Mouse (Mus musculus) c-Kit-positive CD71-positive TER-119-negative erythroid progenitor cells, embryonic 14.5 days (primary cell): ENCODE data around the gene Exoc8.

Source experiments
- DNase-seq: peaks from one replicate; pipeline ENCODE4 v3.0.0-alpha.2; 2013; ENCODE audit warnings: low read depth

The Exoc8 gene

DNA sequence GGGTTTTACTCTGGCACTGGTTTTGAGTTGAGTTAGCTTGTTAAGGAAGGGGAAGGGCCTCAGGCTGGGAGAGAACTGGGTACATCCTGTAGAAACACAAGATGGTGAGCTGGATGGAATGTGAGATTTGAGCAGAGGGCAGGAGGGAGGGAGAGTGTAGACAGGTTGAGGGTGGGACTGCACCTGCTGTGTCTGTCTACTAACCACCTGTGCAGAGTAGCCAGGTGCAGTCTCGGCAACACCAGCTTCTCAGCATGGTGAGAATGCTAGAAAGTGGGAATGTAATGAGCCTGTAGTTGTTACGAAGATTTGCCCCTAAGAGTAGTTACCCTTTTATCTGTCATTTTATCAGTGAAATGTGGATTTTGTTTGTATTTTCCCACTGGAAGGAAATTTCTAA, 8.0 kb upstream of the Exoc8 start:
- DNase-seq, result no peak

DNA sequence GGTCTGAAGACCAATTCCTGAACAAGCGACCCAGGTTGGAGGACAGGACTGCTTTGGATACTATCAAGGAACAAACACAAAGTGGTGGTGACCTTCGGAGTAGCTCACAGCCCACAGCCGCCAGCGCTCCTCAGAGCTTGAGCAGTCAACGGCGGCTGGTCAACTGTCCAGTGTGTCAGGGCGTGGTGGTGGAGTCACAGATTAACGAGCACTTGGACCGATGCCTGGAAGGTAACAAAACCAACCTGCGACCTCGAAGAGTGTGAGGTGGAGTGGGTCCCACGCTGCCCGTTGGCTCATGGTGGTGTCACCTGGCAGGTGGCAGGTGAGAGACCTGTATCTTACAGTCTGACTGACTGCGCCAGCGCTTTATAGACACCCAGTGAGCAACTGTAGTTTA, 5.7 kb upstream of the Exoc8 start:
- no peak for DNase-seq

DNA sequence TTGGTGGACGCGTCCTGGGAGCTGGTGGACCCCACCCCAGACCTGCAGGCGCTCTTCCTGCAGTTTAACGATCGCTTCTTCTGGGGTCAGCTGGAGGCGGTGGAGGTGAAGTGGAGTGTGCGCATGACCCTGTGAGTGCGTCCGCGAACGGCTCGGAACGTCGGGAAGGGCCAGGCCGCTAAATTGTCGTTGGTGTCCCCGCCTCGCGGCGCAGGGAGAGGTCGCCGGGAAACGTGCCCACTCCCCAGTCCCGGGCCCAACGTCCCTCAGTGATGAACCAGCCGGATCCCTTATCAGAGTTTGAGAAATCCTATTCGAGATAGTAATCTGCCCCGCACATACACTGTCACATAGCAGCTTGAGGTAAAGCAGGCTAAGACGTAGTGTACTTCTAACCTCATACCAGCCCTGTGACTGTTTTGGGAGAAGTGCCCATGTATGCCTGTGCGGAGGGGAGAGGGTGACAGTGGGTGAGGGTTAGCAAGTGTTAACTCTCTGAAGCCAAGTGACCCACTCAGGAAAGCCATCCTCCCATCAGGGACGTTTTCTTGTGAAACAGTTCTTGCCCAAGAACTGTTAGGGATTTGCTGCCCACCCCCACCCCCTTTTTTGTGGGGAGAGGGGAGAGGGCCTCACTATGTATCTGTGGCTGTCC, 873 bp upstream of the Exoc8 start:
- DNase-seq, result no peak

DNA sequence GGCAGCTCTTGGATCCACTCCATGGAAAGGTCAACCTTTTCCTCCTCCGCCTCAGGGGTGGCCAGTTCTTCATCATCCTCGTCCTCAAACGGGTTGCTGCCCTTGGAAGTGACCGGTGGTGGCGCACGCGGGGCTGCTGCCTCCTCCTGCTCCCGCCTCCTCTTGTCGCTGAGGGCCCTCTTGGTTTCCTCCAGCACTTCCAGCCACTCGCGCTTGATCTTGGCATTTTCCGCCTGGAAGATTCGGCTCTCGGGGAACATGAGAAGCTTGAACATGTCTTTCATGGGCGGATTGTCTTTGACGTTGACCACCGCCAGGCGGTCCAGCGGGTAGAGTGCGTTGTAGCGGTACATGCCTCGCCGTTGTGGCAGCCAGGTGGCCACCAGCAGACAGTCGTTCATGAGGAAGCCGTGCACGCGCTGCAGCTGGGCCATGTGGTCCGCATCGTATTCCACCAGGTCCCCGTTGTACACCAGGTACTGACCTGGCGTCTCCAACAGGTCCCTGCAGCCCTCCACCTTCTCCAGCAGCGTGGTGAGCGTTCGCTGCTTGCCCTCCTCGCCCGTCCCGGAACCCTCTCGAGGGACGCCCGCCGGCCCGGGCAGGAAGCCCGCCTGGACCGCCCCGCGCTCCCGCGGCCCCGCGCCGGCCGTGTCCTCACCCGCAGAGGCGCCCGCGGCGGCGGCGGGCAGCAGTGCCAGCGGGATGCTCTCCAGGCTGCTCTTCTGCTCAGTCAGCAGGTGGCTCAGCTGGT, 696 bp downstream of the Exoc8 start:
- peak; percentile 44 for DNase-seq

DNA sequence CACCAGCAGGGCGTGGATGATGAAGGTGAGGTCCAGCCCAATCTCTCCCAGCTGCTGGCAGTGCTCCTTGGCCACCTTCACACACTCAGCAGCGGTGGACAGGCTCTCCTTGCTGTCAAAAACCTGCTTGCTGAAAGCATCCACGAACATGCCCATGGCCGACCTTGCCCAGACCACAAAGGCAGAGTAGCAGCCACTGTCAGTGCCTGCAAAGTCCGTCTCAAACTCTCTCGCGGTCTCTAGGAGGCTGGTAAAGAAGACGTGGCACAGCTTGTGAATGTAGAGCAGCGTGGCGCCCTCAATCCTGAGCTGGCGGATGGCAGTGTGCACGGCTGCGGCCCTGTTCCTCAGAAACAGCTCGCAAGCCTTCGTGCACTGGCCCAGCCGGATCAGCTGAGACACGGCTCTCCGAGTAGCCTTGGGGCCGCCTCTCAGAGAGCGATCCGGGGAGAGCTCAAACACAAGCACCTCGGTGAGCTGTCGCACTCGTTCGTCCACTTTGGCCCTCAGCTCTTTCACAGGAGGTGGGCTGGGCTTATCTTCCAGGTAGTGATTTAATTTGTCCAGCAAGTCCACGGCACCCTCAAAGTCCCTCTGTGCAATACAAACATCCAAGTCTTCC, 1.4 kb downstream of the Exoc8 start:
- no peak for DNase-seq

DNA sequence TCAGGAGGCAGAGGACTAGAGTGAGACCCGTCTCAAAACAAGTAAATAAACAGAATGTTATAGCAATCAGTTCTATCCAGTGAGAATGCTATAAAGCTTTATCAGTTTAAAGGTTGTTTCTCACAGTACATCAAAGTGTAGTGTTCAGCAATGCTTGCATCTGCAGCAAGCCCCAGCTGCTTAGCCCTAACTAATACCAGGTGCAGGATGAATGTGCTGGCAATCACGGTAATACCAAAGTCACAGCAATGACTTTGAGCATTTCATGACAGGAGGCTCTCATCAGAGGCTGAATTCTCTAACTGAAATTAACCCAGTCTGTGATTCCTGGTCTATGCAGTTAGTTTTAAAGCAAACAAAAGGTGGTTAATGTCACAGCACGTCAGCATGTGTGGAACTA, 4.9 kb downstream of the Exoc8 start:
- no peak for DNase-seq

DNA sequence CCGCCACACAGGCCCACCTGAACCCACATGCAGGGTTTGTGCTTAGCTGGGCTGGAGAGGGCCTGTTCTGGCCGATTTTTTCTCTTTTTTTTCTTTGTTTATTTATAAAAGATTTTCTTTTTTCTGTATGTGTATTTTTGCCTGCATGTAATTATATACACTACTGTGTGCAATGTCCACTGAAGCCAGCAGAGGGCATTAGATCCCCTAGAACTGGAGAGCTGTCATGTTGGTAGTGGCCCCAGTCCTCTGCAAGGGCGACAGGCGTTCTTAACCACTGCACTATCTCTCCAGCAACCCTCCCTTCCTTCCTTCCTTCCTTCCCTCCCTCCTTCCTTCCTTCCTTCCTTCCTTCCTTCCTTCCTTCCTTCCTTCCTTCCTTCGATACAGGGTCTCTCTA, 9.1 kb downstream of the Exoc8 start:
- DNase-seq, result no peak

DNA sequence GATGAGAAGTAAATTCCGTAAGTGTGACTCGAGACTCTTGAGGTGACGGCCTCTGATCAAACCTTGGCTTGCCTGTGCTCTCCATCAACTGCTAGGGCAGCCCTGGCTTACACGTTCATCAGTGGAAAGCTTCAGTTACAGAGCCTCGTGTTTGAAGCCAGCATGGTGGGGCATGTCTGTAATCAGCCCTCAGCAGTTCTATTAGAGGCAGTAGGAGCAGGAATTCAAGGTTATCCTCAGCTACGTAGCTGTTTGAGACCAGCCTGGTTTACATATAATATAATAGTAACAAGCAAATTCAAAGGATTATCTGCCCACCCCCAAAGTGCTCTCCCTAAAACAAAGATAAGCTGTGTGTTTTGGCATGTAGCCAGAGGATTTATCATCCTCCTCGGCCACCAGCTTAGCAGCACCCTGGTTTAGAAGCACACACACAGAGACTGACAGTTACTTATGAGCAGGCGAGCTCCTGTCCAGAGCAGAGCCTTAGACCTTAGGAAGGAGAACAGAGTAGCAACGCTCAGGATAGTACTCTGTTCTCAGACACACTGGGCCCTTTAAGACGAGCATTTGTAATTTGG, 18.5 kb downstream of the Exoc8 start:
- DNase-seq, result no peak

DNA sequence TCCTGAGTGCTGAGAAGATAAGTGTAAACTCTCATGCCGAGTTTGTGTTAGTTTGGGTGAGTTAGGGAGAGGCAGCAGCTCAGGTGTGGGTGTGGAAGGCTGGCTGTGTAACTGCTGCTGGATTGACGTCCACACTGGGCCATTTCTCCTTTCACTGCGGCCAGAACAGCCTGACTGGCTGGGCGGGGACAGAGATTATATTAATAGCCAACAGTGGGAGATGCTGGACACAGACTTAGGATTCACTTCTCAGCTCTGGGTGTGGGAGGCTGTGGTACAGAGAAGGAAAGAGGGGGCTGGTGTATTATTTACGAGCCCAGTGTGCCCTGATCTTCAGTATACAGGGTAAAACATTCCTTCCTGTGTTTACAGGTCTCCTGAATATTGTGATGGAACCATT, 19.4 kb downstream of the Exoc8 start:
- DNase-seq, result no peak

DNA sequence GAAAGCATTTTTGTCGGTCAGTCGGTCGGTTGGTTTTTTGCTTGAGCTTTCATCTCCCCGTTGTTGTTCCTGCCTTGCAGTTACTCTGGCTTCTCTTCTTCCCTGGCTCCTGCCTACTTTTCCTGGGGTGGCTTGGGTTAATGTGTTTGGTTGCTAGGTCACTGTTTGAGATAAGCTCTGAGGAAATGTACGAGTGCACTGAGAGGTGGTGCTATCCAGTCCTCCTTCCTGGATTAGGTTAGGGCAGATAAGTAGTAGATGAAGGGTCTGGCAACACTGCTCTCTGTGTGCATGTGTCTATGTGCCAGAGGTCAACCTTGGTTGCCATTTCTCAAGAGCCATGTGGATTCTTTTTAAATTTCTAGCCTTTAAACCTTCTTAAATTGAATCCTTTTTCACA, 24.8 kb downstream of the Exoc8 start:
- no peak for DNase-seq

DNA sequence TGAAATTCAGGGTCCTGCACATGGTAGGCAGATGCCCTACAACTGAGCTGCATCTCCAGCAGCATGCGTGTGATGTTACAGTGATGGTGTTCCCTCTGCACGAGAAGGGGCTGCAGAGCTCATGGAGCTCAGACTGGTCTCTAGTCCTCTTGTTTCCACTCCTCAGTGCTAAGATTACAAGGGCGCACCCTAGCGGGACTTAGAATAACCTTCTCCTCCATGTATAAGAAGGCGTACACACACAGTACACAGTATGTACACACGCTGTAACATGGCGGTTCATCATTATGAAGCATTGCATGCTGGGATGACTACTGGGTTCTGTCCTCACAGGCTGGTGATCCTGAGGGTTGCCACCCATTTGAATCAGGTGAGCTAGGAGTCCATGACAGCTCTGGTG, 25.4 kb downstream of the Exoc8 start:
- DNase-seq, result no peak

DNA sequence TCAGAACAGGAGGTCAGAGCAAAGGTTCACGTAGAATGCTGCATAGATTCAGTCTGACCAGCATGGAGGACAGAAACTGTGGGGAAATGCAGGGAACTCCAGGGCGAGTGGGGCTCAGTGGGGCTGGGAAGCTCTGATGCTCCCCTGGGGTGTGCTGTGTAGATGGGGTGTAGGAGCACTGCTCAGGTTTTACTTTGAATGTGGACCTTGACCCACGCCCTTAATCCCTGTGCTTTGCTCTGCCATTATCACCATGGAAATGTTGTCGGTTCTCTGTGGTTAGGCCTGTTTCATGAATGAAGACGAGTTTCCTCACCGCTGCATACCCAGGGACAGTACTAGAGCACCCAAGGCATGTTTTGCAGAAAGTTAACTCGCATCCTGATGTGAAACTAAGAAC, 26.0 kb downstream of the Exoc8 start:
- no peak for DNase-seq

DNA sequence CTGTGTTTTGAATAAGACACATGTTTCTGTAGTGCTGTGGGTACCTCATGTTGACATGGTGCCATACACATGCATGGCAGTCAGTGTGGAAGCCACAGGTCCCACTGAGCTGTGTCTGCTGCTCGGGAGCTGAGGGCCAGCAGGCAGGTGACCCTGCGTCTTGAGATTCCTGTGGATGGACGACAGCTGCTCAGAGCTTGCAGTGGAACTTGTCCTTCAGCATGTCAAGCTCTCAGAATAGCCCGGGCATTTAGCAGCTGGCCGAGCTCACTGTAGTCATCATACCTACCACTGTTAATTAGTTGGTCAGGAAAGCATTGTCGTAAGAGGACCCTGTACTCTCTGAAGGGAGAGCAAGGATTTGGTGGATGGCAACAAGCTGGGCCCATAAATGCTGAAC, 27.8 kb downstream of the Exoc8 start:
- DNase-seq, result no peak

DNA sequence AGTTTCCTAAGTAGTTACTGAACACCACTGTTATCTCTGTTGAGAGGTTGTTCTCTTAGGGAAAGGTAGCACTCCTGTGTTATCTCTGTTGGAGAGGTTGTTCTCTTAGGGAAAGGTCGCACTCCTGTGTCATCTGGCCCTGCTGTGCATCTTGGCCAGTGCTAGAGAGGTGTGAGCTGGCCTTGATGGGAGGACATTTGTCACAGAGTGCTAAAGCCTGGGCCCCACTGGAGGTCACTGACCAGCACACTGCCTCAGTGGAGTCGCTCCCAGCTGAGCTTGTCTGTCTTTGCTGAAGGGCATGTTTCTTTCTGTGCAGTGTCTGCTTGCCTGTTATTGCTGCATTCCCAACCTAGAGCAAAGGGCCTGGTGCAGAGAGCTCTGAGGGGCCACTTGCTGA, 30.4 kb downstream of the Exoc8 start:
- no peak for DNase-seq

DNA sequence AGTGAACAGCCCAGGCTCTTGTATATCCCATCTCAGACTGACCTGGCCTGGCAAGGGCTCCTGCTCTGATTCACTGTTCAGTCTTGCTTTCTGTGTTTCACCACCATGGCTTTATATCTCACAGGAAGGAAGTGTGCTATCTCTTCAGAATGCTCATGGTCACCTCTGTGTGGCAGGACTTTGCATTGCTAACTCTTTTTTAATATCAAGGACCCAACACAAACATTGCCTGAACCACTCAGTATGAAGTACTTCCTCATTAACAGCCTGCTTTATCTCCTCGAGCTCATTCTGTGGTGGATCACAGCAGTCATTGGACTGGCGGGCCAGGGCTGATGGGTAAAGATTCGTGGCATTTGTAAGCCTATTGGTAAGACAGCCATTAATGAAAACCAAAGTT, 30.8 kb downstream of the Exoc8 start:
- DNase-seq, result no peak

DNA sequence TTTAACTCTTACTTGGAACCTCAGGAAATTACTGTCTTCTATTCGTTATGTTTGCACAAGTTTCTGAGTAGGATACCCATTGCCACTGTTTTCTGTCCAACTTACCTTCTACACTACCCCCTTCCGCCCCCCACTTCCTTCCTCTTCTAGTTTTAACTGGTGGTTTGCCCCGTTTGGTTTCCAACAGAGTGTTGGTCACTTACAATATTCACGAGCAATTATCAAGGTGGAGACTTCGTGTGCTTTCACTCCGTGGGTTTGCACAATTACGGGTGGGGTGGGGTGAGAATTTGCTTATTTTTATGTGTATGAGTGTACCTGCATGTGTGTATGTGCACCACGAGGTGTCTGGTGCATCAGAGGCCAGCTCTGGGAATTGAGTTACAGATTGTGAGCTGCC, 33.8 kb downstream of the Exoc8 start:
- DNase-seq, result peak; percentile 25

DNA sequence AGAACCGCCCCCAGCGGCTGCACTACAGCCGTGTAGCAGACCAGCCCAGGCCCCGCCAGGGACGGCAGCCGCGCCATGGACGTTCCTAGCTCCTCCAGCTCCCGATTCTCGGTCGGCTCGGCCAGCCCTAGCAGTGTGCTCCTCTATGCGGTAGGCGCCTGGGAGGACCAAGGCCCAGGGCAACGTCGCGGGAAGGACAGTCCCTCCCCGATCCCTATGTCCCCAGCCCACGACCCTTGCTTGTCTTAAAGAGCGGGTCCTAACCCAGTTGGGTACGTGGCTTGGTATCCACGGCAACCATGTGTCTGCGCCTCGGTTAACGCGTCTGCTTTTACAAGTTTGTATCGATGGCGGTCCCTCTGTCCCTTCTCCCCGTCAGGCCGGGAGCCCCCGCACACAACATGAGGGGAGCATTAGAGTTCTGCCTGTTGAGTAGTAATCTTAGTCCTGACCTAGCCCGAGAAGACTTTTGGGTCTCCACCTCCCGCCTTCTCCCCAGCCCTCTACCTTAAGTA, 34.3 kb downstream of the Exoc8 start:
- no peak for DNase-seq

DNA sequence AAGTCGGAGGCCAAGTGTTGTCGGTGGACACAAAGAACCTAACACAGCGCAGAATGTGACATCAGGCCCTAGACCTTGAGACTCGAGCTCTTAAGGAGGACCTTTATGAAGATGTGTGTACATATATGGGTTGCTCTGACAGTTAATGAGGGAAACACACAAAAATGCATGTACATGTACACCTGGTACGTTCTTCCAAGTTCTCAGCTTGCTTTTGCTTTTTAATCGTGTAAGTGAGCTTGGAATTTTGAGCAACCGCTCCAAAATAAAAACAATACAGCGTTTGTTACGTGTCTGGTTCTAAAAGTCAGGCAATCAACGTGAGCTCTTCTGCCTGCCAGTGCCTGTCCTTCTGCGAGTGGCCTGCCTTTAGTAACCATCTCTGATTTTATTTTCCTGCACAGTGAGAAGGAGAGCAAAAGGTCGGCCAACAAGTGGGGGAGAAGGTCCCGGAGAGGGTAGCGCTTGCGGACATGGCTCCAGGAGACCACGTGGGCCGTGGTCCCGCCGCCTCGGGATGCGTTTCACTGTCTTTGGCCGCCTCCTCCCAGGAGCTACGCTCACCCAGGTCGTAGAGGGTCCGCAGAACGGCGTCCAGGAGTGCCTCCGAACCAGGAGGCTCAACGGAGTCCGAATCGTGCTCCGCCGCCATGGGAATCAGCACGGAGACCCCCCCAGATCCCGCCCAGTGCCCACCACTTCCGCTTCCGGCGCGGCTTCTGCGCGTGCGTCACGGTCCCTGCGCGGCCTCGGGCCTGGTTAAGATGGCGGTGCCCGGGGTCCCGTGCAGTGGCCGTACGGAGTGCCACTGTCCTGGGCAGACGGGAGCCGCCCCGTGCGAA, 35.0 kb downstream of the Exoc8 start, which contains the start of the genes Gnpat and 2810004N23Rik:
TSS of gene Gnpat (plus strand) at position 713 of the 842 bp plus-strand sequence.
TSS of gene 2810004N23Rik (minus strand) at position 800 of the 842 bp plus-strand sequence.
- peak; percentile 77 for DNase-seq

DNA sequence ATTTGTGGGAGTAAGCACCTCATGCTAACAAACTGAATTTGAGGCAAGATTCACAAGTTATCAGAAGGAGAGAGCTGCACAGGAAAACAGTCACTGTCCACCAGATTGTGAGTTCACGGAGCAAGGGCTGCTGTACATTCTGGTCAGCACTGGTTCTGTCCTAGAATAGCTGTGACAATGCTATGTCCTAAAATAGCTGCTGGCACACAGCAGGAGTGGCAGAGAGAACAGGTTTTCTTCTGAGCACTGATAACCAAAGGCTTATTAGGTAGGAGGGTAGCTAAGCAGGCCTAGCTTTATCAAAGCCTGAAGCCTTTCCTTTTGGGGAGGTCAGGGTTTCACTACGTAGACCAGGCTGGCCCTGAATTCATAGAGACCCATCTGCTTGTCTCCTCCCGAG, 37.3 kb downstream of the Exoc8 start:
- no peak for DNase-seq

DNA sequence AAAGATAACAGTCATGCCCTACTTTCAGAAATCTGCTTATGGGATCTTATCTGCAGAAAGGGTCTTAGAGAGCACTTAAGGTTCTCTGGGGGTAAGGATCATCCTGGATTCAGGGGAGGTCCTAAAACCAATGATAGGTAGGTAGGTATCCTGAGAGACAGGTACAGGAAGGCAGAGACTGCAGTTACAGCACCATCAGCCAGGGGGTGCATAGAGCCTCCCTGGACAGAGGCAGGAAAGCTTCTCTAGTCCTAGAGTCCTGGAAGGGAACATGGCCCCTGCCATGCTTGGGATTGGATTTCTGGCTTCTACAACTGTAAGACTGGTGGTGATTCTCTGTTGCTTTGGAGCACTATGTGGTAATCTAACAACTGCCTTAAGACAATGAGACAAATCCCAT, 38.0 kb downstream of the Exoc8 start:
- peak; percentile 34 for DNase-seq

DNA sequence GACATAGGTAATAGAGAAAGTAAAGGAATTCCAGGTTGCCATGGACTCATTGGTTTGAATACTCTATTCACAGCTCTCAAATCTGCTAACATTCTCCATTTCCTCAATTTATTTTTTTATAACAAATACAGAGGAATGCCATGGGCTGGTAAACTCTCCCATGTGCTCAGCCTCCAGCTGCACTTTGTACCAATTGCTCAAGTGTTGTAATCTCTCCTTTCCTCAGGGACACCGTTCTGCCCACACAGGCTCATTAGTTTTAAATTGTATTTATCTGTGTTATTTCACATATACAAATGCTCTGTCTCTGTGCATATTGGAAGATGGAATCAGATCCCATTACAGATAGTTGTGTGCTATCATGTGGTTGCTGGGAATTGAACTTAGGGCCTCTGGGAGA, 44.0 kb downstream of the Exoc8 start:
- DNase-seq, result no peak

DNA sequence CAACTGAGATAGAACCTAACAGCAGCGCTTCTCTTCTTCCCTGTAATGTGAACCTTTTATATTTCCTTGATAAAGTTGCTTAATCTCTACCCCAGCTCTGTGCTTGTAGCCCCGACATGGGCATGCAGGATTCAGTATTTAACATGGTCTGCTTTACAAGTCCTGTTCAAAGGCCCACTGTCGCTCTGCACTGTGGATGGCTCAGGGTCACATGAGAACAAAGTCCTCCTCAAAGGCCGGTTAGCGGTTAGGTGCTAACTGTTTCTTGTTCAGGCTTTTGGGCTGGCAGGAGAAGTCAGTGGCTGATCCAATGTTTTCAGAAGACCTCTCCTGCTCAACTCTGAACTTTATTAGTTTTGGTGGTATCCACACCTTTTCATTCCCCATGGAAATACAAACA, 51.9 kb downstream of the Exoc8 start:
- no peak for DNase-seq
